10 mouse cellular contexts compared by ENCODE assay signal in the genomic region with DNA sequence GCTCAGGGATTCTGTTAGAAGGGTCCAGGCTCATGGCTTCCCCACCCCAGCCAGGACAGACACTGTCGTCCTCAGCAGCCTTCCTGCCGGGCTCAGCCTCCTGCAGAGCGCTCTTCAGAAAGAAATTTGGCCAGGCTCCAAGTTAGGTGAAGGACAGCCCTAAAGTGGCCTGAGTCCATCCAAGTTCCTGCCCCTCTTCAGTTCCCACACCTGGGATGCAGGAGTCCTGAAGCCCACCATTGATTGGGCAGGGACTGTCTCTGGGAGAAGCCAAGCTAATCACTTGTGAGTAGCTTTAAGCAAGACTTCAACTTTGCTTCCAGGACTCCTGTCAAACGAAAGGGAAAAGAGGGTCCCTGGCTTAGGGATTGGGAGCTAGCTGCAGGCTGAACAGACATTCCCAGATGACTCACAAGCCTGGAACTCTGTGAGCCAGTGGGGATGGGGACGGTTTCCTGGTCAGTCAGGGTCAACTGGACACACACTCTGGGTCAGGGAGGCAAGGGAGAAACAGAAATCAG. TPM values are rescaled to one million over a fixed set of nuclear protein-coding genes. Genes with fewer than 3 reads are reported as not detected.
DNase-seq lines count a peak whose midpoint lies in the region; ATAC-seq and TF ChIP-seq lines count a peak whose summit lies in the region.
"Had no signal": no experiment of that assay in that cellular context is flagged by ENCODE, and none has a peak within 500 bp of the region (broad histone marks: within the 10 kb centered on the region; RNA-seq: fewer than 3 reads in every experiment).

No protein-coding gene starts in this region.

- 0 out of 2 replicates have a peak, but pooled peaks have one; percentile 45 for TF ChIP-seq POLR2A in embryonic fibroblast, embryonic 13.5 days (IDR thresholded peaks at IDR 0.05; ENCODE audit: low read depth, low read length)

- TF ChIP-seq CTCF in hindbrain, postnatal 0 days (IDR thresholded peaks at IDR 0.05; ENCODE audit: low read depth), result no peak
- no peak for TF ChIP-seq CTCF in embryonic fibroblast, embryonic 13.5 days (IDR thresholded peaks at IDR 0.05; ENCODE audit: borderline replicate concordance, insufficient read depth, low read length)

- H3K4me3 ChIP-seq in hindbrain, postnatal 0 days (ENCODE audit: low read length), result no peak overlapping the region
- H3K4me3 ChIP-seq in hindbrain, embryonic 14.5 days (replicated peaks; ENCODE audit: low read length), result no peak overlapping the region
- H3K4me3 ChIP-seq in embryonic fibroblast, embryonic 13.5 days (ENCODE audit: insufficient read depth, low read length), result no peak overlapping the region
- H3K4me3 ChIP-seq in limb, embryonic 11.5 days (ENCODE audit: low read depth, low read length), result no peak overlapping the region
- H3K4me3 ChIP-seq: midbrain, embryonic 12.5 days had no signal

- peak; percentile 12 for DNase-seq in hindbrain, postnatal 0 days (ENCODE audit: low spot score)
- DNase-seq in hindbrain, embryonic 14.5 days (ENCODE audit: low spot score), result no peak
- peak; percentile 91 for DNase-seq in Muller cell, postnatal 12 days (ENCODE audit: inconsistent ontology term)
- peak; percentile 37 for DNase-seq in limb, embryonic 11.5 days (ENCODE audit: low spot score)
- no peak for DNase-seq in layer of hippocampus, adult 18-20 months (ENCODE audit: low spot score in 2 of 2)
- no peak for DNase-seq in right cerebral cortex, adult 18-20 months
- DNase-seq: layer of hippocampus, adult 9-11 months had no signal

- H3K9me3 ChIP-seq in hindbrain, postnatal 0 days (ENCODE audit: low read length), result no peaks in the 10 kb centered on the region
- no peaks in the 10 kb centered on the region for H3K9me3 ChIP-seq in hindbrain, embryonic 14.5 days (ENCODE audit: control insufficient read depth, low read length)
- H3K9me3 ChIP-seq in limb, embryonic 11.5 days (ENCODE audit: control insufficient read depth, low read length), result no peaks in the 10 kb centered on the region
- H3K9me3 ChIP-seq: midbrain, embryonic 12.5 days had no signal

- no peak overlapping the region for H3K9ac ChIP-seq in hindbrain, postnatal 0 days (replicated peaks; ENCODE audit: low read length)
- H3K9ac ChIP-seq in hindbrain, embryonic 14.5 days, result no peak overlapping the region
- H3K9ac ChIP-seq in limb, embryonic 11.5 days (ENCODE audit: low read length), result no peak overlapping the region
- H3K9ac ChIP-seq: midbrain, embryonic 12.5 days had no signal

- 0 out of 2 replicates have a peak, but pooled peaks cover 3% of the 10 kb centered on the region for H3K27me3 ChIP-seq in hindbrain, postnatal 0 days (ENCODE audit: insufficient read depth, low read length)
- H3K27me3 ChIP-seq in hindbrain, embryonic 14.5 days (ENCODE audit: control insufficient read depth, insufficient read depth, low read length), result peaks cover 6% of the 10 kb centered on the region; the same call in 1 of the 2 replicates
- no peaks in the 10 kb centered on the region for H3K27me3 ChIP-seq in limb, embryonic 11.5 days (ENCODE audit: control insufficient read depth, insufficient read depth, low read length)

- no peak for ATAC-seq in hindbrain, postnatal 0 days
- no peak for ATAC-seq in hindbrain, embryonic 14.5 days (ENCODE audit: low FRiP score)
- no peak for ATAC-seq in limb, embryonic 11.5 days (ENCODE audit: insufficient number of reproducible peaks, low FRiP score, low TSS enrichment, low read depth)
- ATAC-seq in megakaryocyte-erythroid progenitor cell, adult 5-6 weeks (replicated peaks; ENCODE audit: low FRiP score, low TSS enrichment, poor library complexity, severe bottlenecking), result no peak

- H3K4me1 ChIP-seq in hindbrain, postnatal 0 days (ENCODE audit: insufficient read depth, low read length), result no peaks in the 10 kb centered on the region
- H3K4me1 ChIP-seq in hindbrain, embryonic 14.5 days (replicated peaks; ENCODE audit: control insufficient read depth, insufficient read depth, low read length), result 0 out of 2 replicates have a peak, but pooled peaks cover 5% of the 10 kb centered on the region
- H3K4me1 ChIP-seq in embryonic fibroblast, embryonic 13.5 days (ENCODE audit: control insufficient read depth, insufficient read depth, low read length), result peaks cover 19% of the 10 kb centered on the region
- peaks cover 33% of the 10 kb centered on the region for H3K4me1 ChIP-seq in limb, embryonic 11.5 days (ENCODE audit: control insufficient read depth, insufficient read depth, low read length)

- WGBS in hindbrain, postnatal 0 days, result 31% methylated on average over 5 of the region's 5 CpGs
- WGBS in hindbrain, embryonic 14.5 days, result 25% methylated on average over 5 of the region's 5 CpGs
- WGBS in limb, embryonic 11.5 days, result 22% methylated on average over 5 of the region's 5 CpGs

- no peak overlapping the region for H3K4me2 ChIP-seq in hindbrain, postnatal 0 days (ENCODE audit: low read depth, low read length)
- H3K4me2 ChIP-seq in hindbrain, embryonic 14.5 days (replicated peaks), result no peak overlapping the region
- no peak overlapping the region for H3K4me2 ChIP-seq in limb, embryonic 11.5 days (ENCODE audit: low read depth, severe bottlenecking)

- no peaks in the 10 kb centered on the region for H3K36me3 ChIP-seq in hindbrain, postnatal 0 days (ENCODE audit: insufficient read depth, low read length)
- no peaks in the 10 kb centered on the region for H3K36me3 ChIP-seq in hindbrain, embryonic 14.5 days (replicated peaks; ENCODE audit: control insufficient read depth, insufficient read depth)
- H3K36me3 ChIP-seq in limb, embryonic 11.5 days (ENCODE audit: control insufficient read depth, insufficient read depth, low read length), result no peaks in the 10 kb centered on the region
- H3K36me3 ChIP-seq: midbrain, embryonic 12.5 days had no signal

- no peak overlapping the region for H3K27ac ChIP-seq in hindbrain, postnatal 0 days
- H3K27ac ChIP-seq in hindbrain, embryonic 14.5 days, result no peak overlapping the region
- peak overlapping the region; percentile 99 for H3K27ac ChIP-seq in embryonic fibroblast, embryonic 13.5 days (ENCODE audit: insufficient read depth, low read length)
- H3K27ac ChIP-seq in limb, embryonic 11.5 days (replicated peaks; ENCODE audit: low read depth, low read length), result peak overlapping the region; percentile 91

RNA-seq across cellular contexts. Expression of a gene that starts 8.2 kb away (rescaled TPM):
- total RNA-seq in hindbrain, postnatal 0 days (2014; rRNA removed), result 48.3 and 53.0 TPM in 2 replicates
- 56.5 and 73.3 TPM in 2 replicates for polyA plus RNA-seq in hindbrain, postnatal 0 days (2015; fragmentation: Nextera tagmentation; extraction: Ambion mirVana)
- polyA plus RNA-seq in hindbrain, embryonic 14.5 days (2014; fragmentation: Nextera tagmentation; extraction: Ambion mirVana), result 125 and 157 TPM in 2 replicates
- polyA plus RNA-seq in embryonic fibroblast, embryonic 13.5 days (2011; ENCODE audit: insufficient read length, low read depth, missing spikeins), result 6,098 and 7,850 TPM in 2 replicates
- polyA plus RNA-seq in limb, embryonic 11.5 days (2014; fragmentation: Nextera tagmentation; extraction: Ambion mirVana), result 89.0 and 102 TPM in 2 replicates
- total RNA-seq in megakaryocyte-erythroid progenitor cell, adult 5-6 weeks (2014; fragmentation: Nextera tagmentation), result not detected in 2 replicates
- not detected in 2 replicates for total RNA-seq in megakaryocyte-erythroid progenitor cell, adult 5-6 weeks (2017)
- 1 to 10 TPM; 4.3 to 5.2 TPM for total RNA-seq in layer of hippocampus, adult 18-20 months (2021)

RNA-seq across cellular contexts. Expression of a gene that starts 39.6 kb away (rescaled TPM):
- total RNA-seq in hindbrain, postnatal 0 days (2014; rRNA removed), result not detected in 2 replicates
- polyA plus RNA-seq in hindbrain, postnatal 0 days (2015; fragmentation: Nextera tagmentation; extraction: Ambion mirVana), result not detected in 2 replicates
- polyA plus RNA-seq in hindbrain, embryonic 14.5 days (2014; fragmentation: Nextera tagmentation; extraction: Ambion mirVana), result not detected in 2 replicates
- not detected in 2 replicates for polyA plus RNA-seq in embryonic fibroblast, embryonic 13.5 days (2011; ENCODE audit: insufficient read length, low read depth, missing spikeins)
- not detected in 2 replicates for polyA plus RNA-seq in limb, embryonic 11.5 days (2014; fragmentation: Nextera tagmentation; extraction: Ambion mirVana)
- not detected in 2 replicates for total RNA-seq in megakaryocyte-erythroid progenitor cell, adult 5-6 weeks (2014; fragmentation: Nextera tagmentation)
- total RNA-seq in megakaryocyte-erythroid progenitor cell, adult 5-6 weeks (2017), result not detected in 2 replicates
- not detected for total RNA-seq in layer of hippocampus, adult 18-20 months (2021)
- polyA plus RNA-seq: midbrain, embryonic 12.5 days had no signal

RNA-seq across cellular contexts. Expression of a gene that starts 48.3 kb away (rescaled TPM):
- total RNA-seq in hindbrain, postnatal 0 days (2014; rRNA removed), result 0.36 and 0.52 TPM in 2 replicates
- 0.26 and 0.28 TPM in 2 replicates for polyA plus RNA-seq in hindbrain, postnatal 0 days (2015; fragmentation: Nextera tagmentation; extraction: Ambion mirVana)
- polyA plus RNA-seq in hindbrain, embryonic 14.5 days (2014; fragmentation: Nextera tagmentation; extraction: Ambion mirVana), result 0.17 TPM in 1 of 2 replicates, not detected in the other
- polyA plus RNA-seq in embryonic fibroblast, embryonic 13.5 days (2011; ENCODE audit: insufficient read length, low read depth, missing spikeins), result not detected in 2 replicates
- 0.60 and 0.70 TPM in 2 replicates for polyA plus RNA-seq in limb, embryonic 11.5 days (2014; fragmentation: Nextera tagmentation; extraction: Ambion mirVana)
- not detected in 2 replicates for total RNA-seq in megakaryocyte-erythroid progenitor cell, adult 5-6 weeks (2014; fragmentation: Nextera tagmentation)
- total RNA-seq in megakaryocyte-erythroid progenitor cell, adult 5-6 weeks (2017), result not detected in 2 replicates
- total RNA-seq in layer of hippocampus, adult 18-20 months (2021), result under 1 TPM in 1 of 2 experiments, not detected in 1; 0.27 TPM
- polyA plus RNA-seq: midbrain, embryonic 12.5 days had no signal

Comparison
In these comparisons a context has a peak if more than half of its experiments do, and no peak if none do; other contexts are left out.
1. DNase-seq: peak in hindbrain, postnatal 0 days (single experiment), Muller cell, postnatal 12 days (single experiment) and limb, embryonic 11.5 days (single experiment); none in hindbrain, embryonic 14.5 days (single experiment), layer of hippocampus, adult 18-20 months (0 of 2) and right cerebral cortex, adult 18-20 months (single experiment).
2. H3K27ac ChIP-seq: peak in embryonic fibroblast, embryonic 13.5 days (single experiment) and limb, embryonic 11.5 days (single experiment); none in hindbrain, postnatal 0 days (single experiment) and hindbrain, embryonic 14.5 days (single experiment).
3. RNA of a gene that starts 8.2 kb away (polyA plus RNA-seq): 6,098 to 7,850 TPM in embryonic fibroblast, embryonic 13.5 days; 125 to 157 TPM in hindbrain, embryonic 14.5 days, 89.0 to 102 TPM in limb, embryonic 11.5 days and 56.5 to 73.3 TPM in hindbrain, postnatal 0 days; every median in the first group is over 10 times any median in the second.